Mouse (Mus musculus) olfactory bulb, adult 2 months (tissue): Measurements from ENCODE around the gene Raly.
"Not testable (repeated sequence)": the region's sequence is repeated elsewhere in the genome, so short reads cannot be mapped to it uniquely, and the experiment has no call there.

Source experiments
- CTCF ChIP-seq: fragments of 200-500 bp; IDR thresholded peaks from 2 replicates; pipeline ENCODE4 v1.5.1; 2012; ENCODE audit warnings: low read depth, mild to moderate bottlenecking, low read length, moderate library complexity; ENCODE audit not compliant: insufficient read depth
- POLR2A ChIP-seq: fragments of 200-500 bp; IDR thresholded peaks from 2 replicates; pipeline ENCODE4 v1.6.1; 2012; ENCODE audit warnings: mild to moderate bottlenecking, low read depth, low read length, moderate library complexity; ENCODE audit not compliant: insufficient read depth

GRCm38 (mm10) chr2:154899004-154899403, 108.1 kb downstream of the Raly start:
- not testable (repeated sequence) for TF ChIP-seq CTCF, POLR2A
